Mouse (Mus musculus) forebrain, embryonic 13.5 days (tissue): ENCODE measurements around the gene Gal3st3. TPM values are rescaled to one million over a fixed set of nuclear protein-coding genes. Genes with fewer than 3 reads are reported as not detected.

ENCODE experiments used
- ATAC-seq: fragments of 200-750 bp; cut with Nextera tagmentation; 2 replicates; pipeline ENCODE4 v1.8.0; 2017
- H3K27ac ChIP-seq: fragments of 300-500 bp; sonication (generic); 2 replicates; pipeline ENCODE4 v1.5.1; 2015; ENCODE audit warnings: inconsistent platforms, mild to moderate bottlenecking, moderate library complexity
- H3K27me3 ChIP-seq: fragments of 300-500 bp; sonication (generic); 2 replicates; pipeline ENCODE4 v1.6.1; 2015; ENCODE audit warnings: mild to moderate bottlenecking, inconsistent platforms
- H3K36me3 ChIP-seq: fragments of 300-500 bp; sonication (generic); 2 replicates; pipeline ENCODE4 v1.6.1; 2015; ENCODE audit warnings: mild to moderate bottlenecking, inconsistent platforms; ENCODE audit not compliant: poor library complexity, severe bottlenecking
- H3K4me1 ChIP-seq: fragments of 300-500 bp; sonication (generic); 2 replicates; pipeline ENCODE4 v1.6.1; 2015; ENCODE audit warnings: inconsistent platforms
- H3K4me2 ChIP-seq: fragments of 300-500 bp; sonication (generic); 2 replicates; pipeline ENCODE4 v1.6.1; 2015; ENCODE audit warnings: inconsistent platforms, mild to moderate bottlenecking, moderate library complexity
- H3K4me3 ChIP-seq: fragments of 300-500 bp; sonication (generic); 2 replicates; pipeline ENCODE4 v1.5.1; 2015; ENCODE audit warnings: mild to moderate bottlenecking, inconsistent platforms
- H3K9ac ChIP-seq: fragments of 300-500 bp; sonication (generic); 2 replicates; pipeline ENCODE4 v1.6.1; 2015; ENCODE audit warnings: mild to moderate bottlenecking, inconsistent platforms
- H3K9me3 ChIP-seq: fragments of 300-500 bp; sonication (generic); replicated peaks from 2 replicates; pipeline ENCODE4 v1.6.1; 2016; ENCODE audit warnings: inconsistent platforms
- WGBS: fragments of 180-500 bp; shearing (Covaris S2); methylation state at CpG from one replicate; pipeline ENCODE4 v1.1.7; 2015; 5-methylcytosine and 5-hydroxymethylcytosine counted together
- polyA plus RNA-seq: library from polyadenylated mRNA; unstranded; fragments of >200 nt; fragmentation: Nextera tagmentation; extraction: Ambion mirVana; gene quantifications from 2 replicates; pipeline ENCODE4 v1.2.1, GENCODE M21; 2015

The Gal3st3 gene
- polyA plus RNA-seq, 1 experiment from 2014 or later, result 21.3 TPM

DNA sequence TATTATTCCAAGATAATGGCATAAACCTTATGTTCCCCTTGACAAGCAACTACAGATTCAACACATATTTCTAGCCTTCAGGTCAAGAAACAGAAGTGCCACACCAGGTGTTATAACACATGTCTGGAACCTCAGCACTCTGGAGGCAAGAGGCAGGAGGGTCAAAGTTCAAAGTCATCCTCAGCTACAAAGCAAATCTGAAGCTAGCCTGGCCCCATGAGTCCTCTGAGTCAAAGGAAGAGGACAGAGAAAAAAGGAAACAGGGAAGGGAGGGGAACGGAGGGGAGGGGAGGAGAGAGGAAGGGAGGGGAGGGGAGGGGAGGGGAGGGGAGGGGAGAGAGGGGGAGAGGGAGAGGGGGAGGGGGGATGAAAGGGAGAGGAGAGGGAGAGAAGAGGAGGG lies 57.9 kb downstream of the Gal3st3 start:
- no CpG with 5 or more reads among the region's 1 CpGs for WGBS
- Histone ChIP-seq H3K27me3 (no peaks in the 10 kb centered on the region), H3K9me3 (no peaks in the 10 kb centered on the region), H3K9ac (no peak overlapping the region), H3K4me2 (no peak overlapping the region), H3K36me3 (peaks cover 6% of the 10 kb centered on the region; the same call in 1 of the 2 replicates), H3K4me3 (no peak overlapping the region), H3K4me1 (no peaks in the 10 kb centered on the region), H3K27ac (no peak overlapping the region)
- no peak for ATAC-seq

Other genes starting within 250 kb of the Gal3st3 start
- 0.62 and 0.78 TPM in 2 replicates for gene Rin1, start 247.8 kb upstream of the Gal3st3 start, polyA plus RNA-seq
- 7.0 and 7.3 TPM in 2 replicates for gene Cd248, start 230.3 kb upstream of the Gal3st3 start, polyA plus RNA-seq
- 2.3 and 2.8 TPM in 2 replicates for gene Tmem151a, start 212.8 kb upstream of the Gal3st3 start, polyA plus RNA-seq
- 62.4 and 71.4 TPM in 2 replicates for gene Yif1a, start 209.8 kb upstream of the Gal3st3 start, polyA plus RNA-seq
- 208 and 212 TPM in 2 replicates for gene Cnih2, start 199.8 kb upstream of the Gal3st3 start, polyA plus RNA-seq
- gene Rab1b, start 191.3 kb upstream of the Gal3st3 start, polyA plus RNA-seq, result 235 and 252 TPM in 2 replicates
- 41.1 and 43.6 TPM in 2 replicates for gene Klc2, start 179.8 kb upstream of the Gal3st3 start, polyA plus RNA-seq
- 20.2 and 21.4 TPM in 2 replicates for gene Pacs1, start 25.2 kb upstream of the Gal3st3 start, polyA plus RNA-seq
- 428 and 432 TPM in 2 replicates for gene Sf3b2, start 2.9 kb upstream of the Gal3st3 start, polyA plus RNA-seq
- not detected in 2 replicates for gene Catsper1, start 37.4 kb downstream of the Gal3st3 start, polyA plus RNA-seq
- 1.5 and 1.9 TPM in 2 replicates for gene Cst6, start 51.2 kb downstream of the Gal3st3 start, polyA plus RNA-seq
- gene Eif1ad, start 68.4 kb downstream of the Gal3st3 start, polyA plus RNA-seq, result 64.3 and 69.5 TPM in 2 replicates
- gene Banf1, start 68.8 kb downstream of the Gal3st3 start, polyA plus RNA-seq, result 479 and 496 TPM in 2 replicates
- 85.3 and 88.4 TPM in 2 replicates for gene Sart1, start 90.4 kb downstream of the Gal3st3 start, polyA plus RNA-seq
- gene Tsga10ip, start 104.2 kb downstream of the Gal3st3 start, polyA plus RNA-seq, result 0.39 TPM in 1 of 2 replicates, not detected in the other
- gene Drap1, start 126.6 kb downstream of the Gal3st3 start, polyA plus RNA-seq, result 291 and 298 TPM in 2 replicates
- gene AI837181, start 126.8 kb downstream of the Gal3st3 start, polyA plus RNA-seq, result 40.6 and 44.4 TPM in 2 replicates
- not detected in 2 replicates for gene Fosl1, start 149.2 kb downstream of the Gal3st3 start, polyA plus RNA-seq
- gene Ccdc85b, start 159.6 kb downstream of the Gal3st3 start, polyA plus RNA-seq, result 6.5 and 7.1 TPM in 2 replicates
- gene Fibp, start 162.3 kb downstream of the Gal3st3 start, polyA plus RNA-seq, result 153 and 155 TPM in 2 replicates
- gene Ctsw, start 170.2 kb downstream of the Gal3st3 start, polyA plus RNA-seq, result 4.4 and 5.4 TPM in 2 replicates
- gene Efemp2, start 175.6 kb downstream of the Gal3st3 start, polyA plus RNA-seq, result 30.7 and 31.1 TPM in 2 replicates
- 44.4 and 47.0 TPM in 2 replicates for gene Mus81, start 190.1 kb downstream of the Gal3st3 start, polyA plus RNA-seq
- 3,452 and 3,520 TPM in 2 replicates for gene Cfl1, start 192.1 kb downstream of the Gal3st3 start, polyA plus RNA-seq
- 0.23 and 0.27 TPM in 2 replicates for gene 1700020D05Rik, start 205.5 kb downstream of the Gal3st3 start, polyA plus RNA-seq
- 41.4 and 44.4 TPM in 2 replicates for gene Snx32, start 212.2 kb downstream of the Gal3st3 start, polyA plus RNA-seq